Mouse (Mus musculus): ENCODE data around the gene Selenbp2.
"Not testable (repeated sequence)": the region's sequence is repeated elsewhere in the genome, so short reads cannot be mapped to it uniquely, and the experiment has no call there.

- TF ChIP-seq CTCF (IDR thresholded peaks at IDR 0.05; ENCODE audit: control insufficient read depth, insufficient read depth, insufficient replicate concordance, low read depth, low read length); POLR2A (IDR thresholded peaks at IDR 0.05; ENCODE audit: control insufficient read depth, low read depth, low read length): not testable (repeated sequence)
Observed at GRCm38 (mm10) chr3:94689195-94689594, 4.2 kb upstream of the Selenbp2 start.

Measured in testis, adult 2 months (tissue).